Comparison of ENCODE assay signal across 8 mouse cellular contexts in genomic region chr4:130107065-130107443, GRCm38 (mm10). TPM values are rescaled to one million over a fixed set of nuclear protein-coding genes. Genes with fewer than 3 reads are reported as not detected.
DNase-seq lines count a peak whose midpoint lies in the region; ATAC-seq and TF ChIP-seq lines count a peak whose summit lies in the region.

No protein-coding gene starts in this region.

- no peaks in the 10 kb centered on the region for H3K36me3 ChIP-seq in lung, embryonic 14.5 days (ENCODE audit: insufficient read depth)
- no peaks in the 10 kb centered on the region for H3K36me3 ChIP-seq in embryonic facial prominence, embryonic 12.5 days
- no peaks in the 10 kb centered on the region for H3K36me3 ChIP-seq in intestine, embryonic 16.5 days (ENCODE audit: control insufficient read depth, insufficient read depth, low read length)
- H3K36me3 ChIP-seq in neural tube, embryonic 13.5 days = no peaks in the 10 kb centered on the region

- H3K9me3 ChIP-seq in lung, embryonic 14.5 days (ENCODE audit: low read depth, low read length) = no peaks in the 10 kb centered on the region
- no peaks in the 10 kb centered on the region for H3K9me3 ChIP-seq in embryonic facial prominence, embryonic 12.5 days
- peaks cover 3% of the 10 kb centered on the region; the same call in 1 of the 2 replicates for H3K9me3 ChIP-seq in intestine, embryonic 16.5 days (ENCODE audit: control insufficient read depth, low read length)
- H3K9me3 ChIP-seq in neural tube, embryonic 13.5 days = peaks cover 3% of the 10 kb centered on the region; the same call in 1 of the 2 replicates

- peak overlapping the region; percentile 71 for H3K4me3 ChIP-seq in lung, embryonic 14.5 days (ENCODE audit: low read depth, low read length)
- peak overlapping the region; percentile 72 for H3K4me3 ChIP-seq in embryonic facial prominence, embryonic 12.5 days
- H3K4me3 ChIP-seq in intestine, embryonic 16.5 days (ENCODE audit: low read length) = peak overlapping the region; percentile 76
- H3K4me3 ChIP-seq in neural tube, embryonic 13.5 days = peak overlapping the region; percentile 64

- H3K27ac ChIP-seq in lung, embryonic 14.5 days (ENCODE audit: low read depth) = peak overlapping the region; percentile 88
- H3K27ac ChIP-seq in embryonic facial prominence, embryonic 12.5 days = peak overlapping the region; percentile 17; the same call in 1 of the 2 replicates
- peak overlapping the region; percentile 11 for H3K27ac ChIP-seq in intestine, embryonic 16.5 days (ENCODE audit: low read length)
- H3K27ac ChIP-seq in neural tube, embryonic 13.5 days (replicated peaks) = peak overlapping the region; percentile 35; the same call in 1 of the 2 replicates

- no peak for TF ChIP-seq CTCF in lung, embryonic 14.5 days (IDR thresholded peaks at IDR 0.05; ENCODE audit: low read depth)

- DNase-seq in lung, embryonic 14.5 days = no peak
- no peak for DNase-seq in lung, postnatal 4 days
- DNase-seq in left cerebral cortex, adult 8-10 months (ENCODE audit: low spot score in 2 of 2) = no peak
- no peak for DNase-seq in thymus, postnatal 4 days
- no peak for DNase-seq in thymus, postnatal 36 days

- H3K9ac ChIP-seq in lung, embryonic 14.5 days = peak overlapping the region; percentile 72; the same call in 1 of the 2 replicates
- H3K9ac ChIP-seq in embryonic facial prominence, embryonic 12.5 days = no peak overlapping the region; the same call in 1 of the 2 replicates
- peak overlapping the region; percentile 46; the same call in 1 of the 2 replicates for H3K9ac ChIP-seq in intestine, embryonic 16.5 days (ENCODE audit: low read depth, low read length)
- H3K9ac ChIP-seq in neural tube, embryonic 13.5 days = peak overlapping the region; percentile 55

- H3K4me1 ChIP-seq in lung, embryonic 14.5 days (ENCODE audit: insufficient read depth) = peaks cover 6% of the 10 kb centered on the region; the same call in 1 of the 2 replicates
- H3K4me1 ChIP-seq in embryonic facial prominence, embryonic 12.5 days = peaks cover 13% of the 10 kb centered on the region
- H3K4me1 ChIP-seq in intestine, embryonic 16.5 days (ENCODE audit: control insufficient read depth, insufficient read depth, low read length) = peaks cover 44% of the 10 kb centered on the region
- H3K4me1 ChIP-seq in neural tube, embryonic 13.5 days (replicated peaks) = peaks cover 22% of the 10 kb centered on the region

- ATAC-seq in lung, embryonic 14.5 days (ENCODE audit: insufficient read depth) = peak; percentile 50
- peak; percentile 53; the same call in 1 of the 2 replicates for ATAC-seq in embryonic facial prominence, embryonic 12.5 days (ENCODE audit: insufficient number of reproducible peaks, insufficient read depth, low FRiP score, low TSS enrichment)
- ATAC-seq in intestine, embryonic 16.5 days = peak; percentile 46
- ATAC-seq in neural tube, embryonic 13.5 days (ENCODE audit: low read depth) = peak; percentile 66

- WGBS in lung, embryonic 14.5 days = 13% methylated on average over 14 of the region's 14 CpGs
- WGBS in embryonic facial prominence, embryonic 12.5 days = 12% methylated on average over 14 of the region's 14 CpGs
- WGBS in intestine, embryonic 16.5 days = 12% methylated on average over 14 of the region's 14 CpGs
- 11% methylated on average over 14 of the region's 14 CpGs for WGBS in neural tube, embryonic 13.5 days

- peak overlapping the region; percentile 87 for H3K4me2 ChIP-seq in lung, embryonic 14.5 days
- peak overlapping the region; percentile 76 for H3K4me2 ChIP-seq in embryonic facial prominence, embryonic 12.5 days (replicated peaks)
- peak overlapping the region; percentile 46 for H3K4me2 ChIP-seq in intestine, embryonic 16.5 days (ENCODE audit: low read depth, low read length)
- peak overlapping the region; percentile 73 for H3K4me2 ChIP-seq in neural tube, embryonic 13.5 days

- H3K27me3 ChIP-seq in lung, embryonic 14.5 days (ENCODE audit: insufficient read depth, low read length) = no peaks in the 10 kb centered on the region
- no peaks in the 10 kb centered on the region for H3K27me3 ChIP-seq in embryonic facial prominence, embryonic 12.5 days
- no peaks in the 10 kb centered on the region for H3K27me3 ChIP-seq in intestine, embryonic 16.5 days (replicated peaks; ENCODE audit: control insufficient read depth, insufficient read depth, low read length)
- H3K27me3 ChIP-seq in neural tube, embryonic 13.5 days = peaks cover 11% of the 10 kb centered on the region

RNA-seq across cellular contexts. Expression of gene Pef1, which starts 4.7 kb away (rescaled TPM):
- 68.9 and 69.4 TPM in 2 replicates for polyA plus RNA-seq in lung, embryonic 14.5 days (2014; fragmentation: Nextera tagmentation; extraction: Ambion mirVana)
- polyA plus RNA-seq in embryonic facial prominence, embryonic 12.5 days (2016; fragmentation: Nextera tagmentation; extraction: Ambion mirVana) = 65.6 and 69.5 TPM in 2 replicates
- 81.6 and 81.7 TPM in 2 replicates for polyA plus RNA-seq in intestine, embryonic 16.5 days (2015; fragmentation: Nextera tagmentation; extraction: Ambion mirVana)
- polyA plus RNA-seq in neural tube, embryonic 13.5 days (2015; fragmentation: Nextera tagmentation; extraction: Ambion mirVana) = 61.8 and 62.9 TPM in 2 replicates
- total RNA-seq in left cerebral cortex, adult 8-10 months (2022) = 10 to 100 TPM; 72.9 to 80.6 (median 76.1) TPM

RNA-seq across cellular contexts. Expression of gene Hcrtr1, which starts 32.1 kb away (rescaled TPM):
- polyA plus RNA-seq in lung, embryonic 14.5 days (2014; fragmentation: Nextera tagmentation; extraction: Ambion mirVana) = 0.14 and 0.39 TPM in 2 replicates
- 0.27 and 0.32 TPM in 2 replicates for polyA plus RNA-seq in embryonic facial prominence, embryonic 12.5 days (2016; fragmentation: Nextera tagmentation; extraction: Ambion mirVana)
- polyA plus RNA-seq in intestine, embryonic 16.5 days (2015; fragmentation: Nextera tagmentation; extraction: Ambion mirVana) = 0.22 and 0.34 TPM in 2 replicates
- polyA plus RNA-seq in neural tube, embryonic 13.5 days (2015; fragmentation: Nextera tagmentation; extraction: Ambion mirVana) = 0.39 and 0.71 TPM in 2 replicates
- 1 to 10 TPM; 1.4 to 2.0 (median 1.9) TPM for total RNA-seq in left cerebral cortex, adult 8-10 months (2022)

RNA-seq across cellular contexts. Expression of gene Col16a1, which starts 59.4 kb away (rescaled TPM):
- 55.7 and 59.5 TPM in 2 replicates for polyA plus RNA-seq in lung, embryonic 14.5 days (2014; fragmentation: Nextera tagmentation; extraction: Ambion mirVana)
- polyA plus RNA-seq in embryonic facial prominence, embryonic 12.5 days (2016; fragmentation: Nextera tagmentation; extraction: Ambion mirVana) = 40.3 and 46.2 TPM in 2 replicates
- 36.3 and 45.1 TPM in 2 replicates for polyA plus RNA-seq in intestine, embryonic 16.5 days (2015; fragmentation: Nextera tagmentation; extraction: Ambion mirVana)
- polyA plus RNA-seq in neural tube, embryonic 13.5 days (2015; fragmentation: Nextera tagmentation; extraction: Ambion mirVana) = 11.9 and 14.7 TPM in 2 replicates
- total RNA-seq in left cerebral cortex, adult 8-10 months (2022) = 10 to 100 TPM; 14.6 to 26.0 (median 18.3) TPM

Comparison
In these comparisons a context has a peak if more than half of its experiments do, and no peak if none do; other contexts are left out.
1. H3K27ac ChIP-seq: peak in every context shown above with its lines; median percentile 88 in lung, embryonic 14.5 days; 35 in neural tube, embryonic 13.5 days; 17 in embryonic facial prominence, embryonic 12.5 days; 11 in intestine, embryonic 16.5 days.